8 mouse cellular contexts compared by ENCODE assay signal in genomic region chr17:46673850-46674529, GRCm38 (mm10). TPM values are rescaled to one million over a fixed set of nuclear protein-coding genes. Genes with fewer than 3 reads are reported as not detected.
DNase-seq lines count a peak whose midpoint lies in the region; ATAC-seq and TF ChIP-seq lines count a peak whose summit lies in the region.

Gene Rrp36, minus strand, starts transcription at chr17:46674352.

- H3K27me3 ChIP-seq in Patski: no peaks in the 10 kb centered on the region
- no peaks in the 10 kb centered on the region for H3K27me3 ChIP-seq in hindbrain, embryonic 13.5 days

- H3K36me3 ChIP-seq in hindbrain, embryonic 13.5 days: peaks cover 64% of the 10 kb centered on the region

- peak within 1 kb of the TSS; percentile 78 for H3K4me3 ChIP-seq in hindbrain, embryonic 13.5 days

- H3K27ac ChIP-seq in hindbrain, embryonic 13.5 days: peak within 1 kb of the TSS; percentile 80

- peak within 1 kb of the TSS; percentile 92 for H3K4me2 ChIP-seq in hindbrain, embryonic 13.5 days

- TF ChIP-seq CTCF in Patski (IDR thresholded peaks at IDR 0.05): no peak

- no peaks in the 10 kb centered on the region for H3K9me3 ChIP-seq in hindbrain, embryonic 13.5 days

- in situ Hi-C loops in Patski (cut with MboI; ENCODE audit: low pct_unique_long_range_greater_than_20kb): no loop called here

- CTCF ChIA-PET in Patski (lab: Charles Lee): interaction anchor here (0.8 kb wide), 1 partner anchor 11 kb away, joined by 4 read pairs; no protein-coding TSS in a partner anchor

- POLR2A ChIA-PET in Patski (lab: Charles Lee): interaction anchor here (0.7 to 0.8 kb wide), 3 partner anchors 9 to 377 kb away, joined by 3 to 4 read pairs (median 3); partner anchors contain the start of gene Dlk2

- H3K4me1 ChIP-seq in hindbrain, embryonic 13.5 days (replicated peaks): peaks cover 29% of the 10 kb centered on the region

- WGBS in hindbrain, embryonic 13.5 days: under 1% methylated on average over 43 of the region's 43 CpGs

- ATAC-seq in Patski: peak; percentile 87
- ATAC-seq in hindbrain, embryonic 13.5 days (ENCODE audit: low FRiP score): peak; percentile 89

- DNase-seq in Patski (ENCODE audit: low read depth, low spot score): peak; percentile 44
- DNase-seq in cerebellum, postnatal 14 days: peak; percentile 91
- peak; percentile 79 to 85 for DNase-seq in frontal cortex, postnatal 14 days (ENCODE audit: low spot score in 2 of 2)
- DNase-seq in layer of hippocampus, postnatal 25 days (ENCODE audit: extremely low spot score in 1 of 2, low spot score in 1 of 2): peak; percentile 69 to 81
- DNase-seq in lung, postnatal 25 days (ENCODE audit: low spot score): peak; percentile 95
- peak; percentile 92 for DNase-seq in retina, embryonic 14.5 days (ENCODE audit: low spot score)
- peak; percentile 89 for DNase-seq in thymus, postnatal 4 days

- peak within 1 kb of the TSS; percentile 79 for H3K9ac ChIP-seq in hindbrain, embryonic 13.5 days

RNA-seq across cellular contexts. Expression of gene Rrp36, which starts in this region (rescaled TPM):
- 46.4 TPM for polyA plus RNA-seq in Patski (2021)
- polyA plus RNA-seq in hindbrain, embryonic 13.5 days (2015; fragmentation: Nextera tagmentation; extraction: Ambion mirVana): 52.3 and 56.2 TPM in 2 replicates
- 10 to 100 TPM; 16.3 to 18.1 TPM for total RNA-seq in layer of hippocampus, postnatal 25 days (2021)

Comparison
In these comparisons a context has a peak if more than half of its experiments do, and no peak if none do; other contexts are left out.
1. Peak in every context shown above with its lines: DNase-seq, ATAC-seq, H3K4me3 ChIP-seq and H3K27ac ChIP-seq.
2. DNase-seq: peak in every context shown above with its lines; median percentile 95 in lung, postnatal 25 days; 92 in retina, embryonic 14.5 days; 91 in cerebellum, postnatal 14 days; 89 in thymus, postnatal 4 days; 82 in frontal cortex, postnatal 14 days; 75 in layer of hippocampus, postnatal 25 days; 44 in Patski.